Mouse (Mus musculus) brain, embryonic 14.5 days (tissue): ENCODE results near the gene Pla2g3.

Experiments
- CTCF ChIP-seq: fragments of 200-500 bp; IDR thresholded peaks from 2 replicates; pipeline ENCODE4 v1.5.1; 2012; ENCODE audit warnings: inconsistent platforms, mild to moderate bottlenecking, moderate library complexity, borderline replicate concordance; ENCODE audit not compliant: insufficient read depth, insufficient read length; ENCODE audit errors: extremely low read depth
- POLR2A ChIP-seq: fragments of 200-500 bp; IDR thresholded peaks from 2 replicates; pipeline ENCODE4 v1.6.1; 2012; ENCODE audit warnings: mild to moderate bottlenecking, inconsistent platforms, borderline replicate concordance; ENCODE audit not compliant: poor library complexity, insufficient read depth, insufficient read length, severe bottlenecking; ENCODE audit errors: extremely low read depth

GRCm38 (mm10) chr11:3508226-3508625 is 20.1 kb downstream of the Pla2g3 start:
- TF ChIP-seq CTCF, result no peak
- no peak for TF ChIP-seq POLR2A
